In genomic region chr2:133564248-133564886, GRCm38 (mm10) we compare ENCODE assay signal across 19 mouse cellular contexts. TPM values are rescaled to one million over a fixed set of nuclear protein-coding genes. Genes with fewer than 3 reads are reported as not detected.
DNase-seq lines count a peak whose midpoint lies in the region; ATAC-seq and TF ChIP-seq lines count a peak whose summit lies in the region.
"Had no signal": no experiment of that assay in that cellular context is flagged by ENCODE, and none has a peak within 500 bp of the region (broad histone marks: within the 10 kb centered on the region; RNA-seq: fewer than 3 reads in every experiment).

No protein-coding gene starts in this region.

- H3K4me3 ChIP-seq in heart, adult 2 months = no peak overlapping the region
- H3K4me3 ChIP-seq in lung, embryonic 16.5 days (ENCODE audit: low read length) = no peak overlapping the region
- H3K4me3 ChIP-seq in intestine, embryonic 16.5 days (ENCODE audit: low read length) = no peak overlapping the region
- H3K4me3 ChIP-seq: forebrain, embryonic 12.5 days; heart, embryonic 13.5 days; hindbrain, embryonic 15.5 days had no signal

- intact Hi-C loops in heart, adult 2 months (cut with DNase I) = no loop called here

- 0 out of 2 replicates have a peak, but pooled peaks have one; percentile 45 for ATAC-seq in lung, embryonic 16.5 days (ENCODE audit: low read depth)
- ATAC-seq in intestine, embryonic 16.5 days = peak; percentile 78
- ATAC-seq: activated CD4-positive, CD25-positive, alpha-beta regulatory T cell, adult 4 months; forebrain, embryonic 16.5 days; Patski had no signal

- no peaks in the 10 kb centered on the region for H3K27me3 ChIP-seq in heart, adult 2 months (ENCODE audit: control insufficient read depth, insufficient read depth, low read length)
- no peaks in the 10 kb centered on the region for H3K27me3 ChIP-seq in lung, embryonic 16.5 days (ENCODE audit: control insufficient read depth, insufficient read depth, low read depth, low read length)
- no peaks in the 10 kb centered on the region for H3K27me3 ChIP-seq in intestine, embryonic 16.5 days (replicated peaks; ENCODE audit: control insufficient read depth, insufficient read depth, low read length)
- H3K27me3 ChIP-seq: CH12.LX; forebrain, embryonic 12.5 days; heart, embryonic 13.5 days; hindbrain, embryonic 15.5 days had no signal

- no peak for TF ChIP-seq POLR2A in heart, adult 2 months (IDR thresholded peaks at IDR 0.05; ENCODE audit: insufficient read depth, low read depth, low read length)

- no peak overlapping the region for H3K27ac ChIP-seq in heart, adult 2 months
- H3K27ac ChIP-seq in lung, embryonic 16.5 days (ENCODE audit: low read length) = no peak overlapping the region
- H3K27ac ChIP-seq in intestine, embryonic 16.5 days (ENCODE audit: low read length) = no peak overlapping the region
- H3K27ac ChIP-seq: forebrain, embryonic 12.5 days; heart, embryonic 13.5 days; hindbrain, embryonic 15.5 days had no signal

- no peak overlapping the region for H3K9ac ChIP-seq in heart, adult 2 months (ENCODE audit: low read depth, low read length)
- no peak overlapping the region for H3K9ac ChIP-seq in lung, embryonic 16.5 days (ENCODE audit: low read length)
- no peak overlapping the region for H3K9ac ChIP-seq in intestine, embryonic 16.5 days (ENCODE audit: low read depth, low read length)
- H3K9ac ChIP-seq: forebrain, embryonic 12.5 days; heart, embryonic 13.5 days; hindbrain, embryonic 15.5 days had no signal

- no peaks in the 10 kb centered on the region for H3K9me3 ChIP-seq in lung, embryonic 16.5 days (ENCODE audit: control insufficient read depth, low read length)
- H3K9me3 ChIP-seq in intestine, embryonic 16.5 days (ENCODE audit: control insufficient read depth, low read length) = no peaks in the 10 kb centered on the region
- H3K9me3 ChIP-seq: forebrain, embryonic 12.5 days; heart, embryonic 13.5 days; hindbrain, embryonic 15.5 days had no signal

- WGBS in heart, adult 2 months = 72% methylated on average over 10 of the region's 10 CpGs
- 67% methylated on average over 10 of the region's 10 CpGs for WGBS in lung, embryonic 16.5 days
- WGBS in intestine, embryonic 16.5 days = 64% methylated on average over 10 of the region's 10 CpGs

- no peak for TF ChIP-seq EP300 in heart, adult 2 months (IDR thresholded peaks at IDR 0.05; ENCODE audit: insufficient read depth, low read depth, low read length)

- H3K36me3 ChIP-seq in heart, adult 2 months (ENCODE audit: control insufficient read depth, insufficient read depth, low read length) = no peaks in the 10 kb centered on the region
- no peaks in the 10 kb centered on the region for H3K36me3 ChIP-seq in lung, embryonic 16.5 days (ENCODE audit: control insufficient read depth, insufficient read depth, low read length)
- H3K36me3 ChIP-seq in intestine, embryonic 16.5 days (ENCODE audit: control insufficient read depth, insufficient read depth, low read length) = peaks cover 3% of the 10 kb centered on the region; the same call in 1 of the 2 replicates
- H3K36me3 ChIP-seq: forebrain, embryonic 12.5 days; hindbrain, embryonic 15.5 days had no signal

- DNase-seq in heart, adult 11 months = peak; percentile 70
- DNase-seq in heart, adult 2 months = no peak
- DNase-seq in lung, postnatal 25 days (ENCODE audit: low spot score) = no peak
- DNase-seq in right cerebral cortex, postnatal 4 days = no peak
- DNase-seq: adrenal gland, postnatal 14 days; cerebellum, adult 18-20 months; cerebellum, adult 9-11 months; cerebellum, postnatal 36 days; gastrocnemius, postnatal 14 days; heart, postnatal 36 days had no signal

- H3K79me2 ChIP-seq in heart, adult 2 months (replicated peaks; ENCODE audit: control insufficient read depth, insufficient read depth, low read length) = no peaks in the 10 kb centered on the region

- no peak overlapping the region for H3K4me2 ChIP-seq in lung, embryonic 16.5 days (ENCODE audit: low read depth, low read length)
- no peak overlapping the region for H3K4me2 ChIP-seq in intestine, embryonic 16.5 days (ENCODE audit: low read depth, low read length)
- H3K4me2 ChIP-seq: forebrain, embryonic 12.5 days; heart, embryonic 13.5 days; hindbrain, embryonic 15.5 days had no signal

- TF ChIP-seq CTCF in heart, adult 2 months (IDR thresholded peaks at IDR 0.05) = no peak

- no peaks in the 10 kb centered on the region for H3K4me1 ChIP-seq in heart, adult 2 months (ENCODE audit: control insufficient read depth, insufficient read depth, low read length)
- no peaks in the 10 kb centered on the region; the same call in 1 of the 2 replicates for H3K4me1 ChIP-seq in lung, embryonic 16.5 days (replicated peaks; ENCODE audit: control insufficient read depth, insufficient read depth, low read length)
- H3K4me1 ChIP-seq in intestine, embryonic 16.5 days (ENCODE audit: control insufficient read depth, insufficient read depth, low read length) = no peaks in the 10 kb centered on the region
- H3K4me1 ChIP-seq: forebrain, embryonic 12.5 days; hindbrain, embryonic 15.5 days had no signal

RNA-seq across cellular contexts. Expression of gene Bmp2, which starts 12.4 kb away (rescaled TPM):
- 1 to 10 TPM; 1.6 to 1.8 TPM for total RNA-seq in heart, adult 2 months (2021)
- 0.59 and 0.96 TPM in 2 replicates for polyA plus RNA-seq in heart, adult 2 months (2012; rRNA removed)
- 2.4 and 3.6 TPM in 2 replicates for polyA plus RNA-seq in lung, embryonic 16.5 days (2015; fragmentation: Nextera tagmentation; extraction: Ambion mirVana)
- polyA plus RNA-seq in intestine, embryonic 16.5 days (2015; fragmentation: Nextera tagmentation; extraction: Ambion mirVana) = 12.1 and 14.3 TPM in 2 replicates
- total RNA-seq: CH12.LX had no signal
- polyA plus RNA-seq: activated CD4-positive, CD25-positive, alpha-beta regulatory T cell, adult 4 months had no signal
